Mouse (Mus musculus) bone marrow macrophage, adult 2 months (primary cell): ENCODE data around the gene Foxa1. TPM values are rescaled to one million over a fixed set of nuclear protein-coding genes. Genes with fewer than 3 reads are reported as not detected.

ENCODE experiments used
- H3K27ac ChIP-seq: 2 replicates; pipeline ENCODE4 v1.5.1; 2012; ENCODE audit warnings: low read depth, low read length; ENCODE audit not compliant: insufficient read depth
- H3K4me1 ChIP-seq: 2 replicates; pipeline ENCODE4 v1.6.1; 2012; ENCODE audit warnings: low read length; ENCODE audit not compliant: control insufficient read depth, insufficient read depth
- H3K4me3 ChIP-seq: 2 replicates; pipeline ENCODE4 v1.5.1; 2012; ENCODE audit warnings: mild to moderate bottlenecking, low read length, moderate library complexity; ENCODE audit not compliant: insufficient read depth
- CTCF ChIP-seq: IDR thresholded peaks from 2 replicates; pipeline ENCODE4 v1.5.1; 2012; ENCODE audit warnings: low read depth, mild to moderate bottlenecking, low read length, moderate library complexity
- POLR2A ChIP-seq: IDR thresholded peaks from 2 replicates; pipeline ENCODE4 v1.6.1; 2012; ENCODE audit warnings: mild to moderate bottlenecking, low read depth, low read length, borderline replicate concordance
- polyA plus RNA-seq: library from polyadenylated mRNA; stranded (reverse); fragments of >200 nt; gene quantifications from 2 replicates; pipeline ENCODE4 v1.2.4, GENCODE M21; 2012; ENCODE audit not compliant: missing spikeins, insufficient read depth, insufficient read length

The Foxa1 gene
- not detected in 2 replicates for polyA plus RNA-seq

DNA sequence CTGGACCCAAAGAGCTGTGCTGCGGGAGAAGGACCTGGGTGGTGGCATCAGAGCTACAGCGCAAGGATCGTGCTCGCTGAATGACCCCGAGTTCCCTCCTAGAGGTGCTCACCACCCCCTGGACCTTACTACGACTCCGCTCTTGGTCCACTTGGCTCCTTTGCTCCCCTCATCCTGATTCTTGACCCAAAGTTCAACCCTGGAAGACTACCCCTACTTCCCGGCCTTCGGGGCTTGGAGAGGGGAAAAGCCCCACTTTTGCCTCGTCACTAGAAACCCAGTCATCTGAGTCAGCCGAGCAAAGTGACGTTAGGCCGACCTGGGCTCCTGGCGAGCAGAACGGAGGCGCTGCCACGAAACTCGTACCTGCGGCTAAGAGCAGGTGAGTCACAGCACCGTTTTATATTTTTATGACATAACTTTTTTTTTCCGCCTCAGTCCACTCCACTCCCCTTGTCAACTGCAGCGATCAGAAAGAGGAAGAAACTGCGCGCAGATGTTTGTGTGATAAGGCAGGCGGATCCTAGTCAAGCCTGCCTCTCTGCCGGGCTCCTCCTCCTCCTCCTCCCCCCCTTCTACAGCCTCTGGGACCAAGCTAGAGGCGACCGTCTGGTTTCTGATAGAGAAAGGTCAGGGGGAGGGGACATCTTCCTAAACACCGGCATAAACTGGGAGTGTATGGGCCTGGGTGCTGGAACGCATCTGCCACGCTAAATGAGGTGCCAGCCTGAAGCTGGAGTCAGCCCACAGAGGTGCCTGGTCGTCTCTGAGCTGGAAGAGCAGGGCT, at the start of gene Foxa1:
Foxa1 (minus strand) TSS at position 502 of the 787 bp plus-strand sequence.
- Histone ChIP-seq H3K27ac (no peak within 1 kb of the TSS), H3K4me3 (peak within 1 kb of the TSS; percentile 50), H3K4me1 (peaks cover 7% of the 10 kb centered on the region)
- TF ChIP-seq POLR2A (no peak), CTCF (0 out of 2 replicates have a peak, but pooled peaks have one; percentile 15)

DNA sequence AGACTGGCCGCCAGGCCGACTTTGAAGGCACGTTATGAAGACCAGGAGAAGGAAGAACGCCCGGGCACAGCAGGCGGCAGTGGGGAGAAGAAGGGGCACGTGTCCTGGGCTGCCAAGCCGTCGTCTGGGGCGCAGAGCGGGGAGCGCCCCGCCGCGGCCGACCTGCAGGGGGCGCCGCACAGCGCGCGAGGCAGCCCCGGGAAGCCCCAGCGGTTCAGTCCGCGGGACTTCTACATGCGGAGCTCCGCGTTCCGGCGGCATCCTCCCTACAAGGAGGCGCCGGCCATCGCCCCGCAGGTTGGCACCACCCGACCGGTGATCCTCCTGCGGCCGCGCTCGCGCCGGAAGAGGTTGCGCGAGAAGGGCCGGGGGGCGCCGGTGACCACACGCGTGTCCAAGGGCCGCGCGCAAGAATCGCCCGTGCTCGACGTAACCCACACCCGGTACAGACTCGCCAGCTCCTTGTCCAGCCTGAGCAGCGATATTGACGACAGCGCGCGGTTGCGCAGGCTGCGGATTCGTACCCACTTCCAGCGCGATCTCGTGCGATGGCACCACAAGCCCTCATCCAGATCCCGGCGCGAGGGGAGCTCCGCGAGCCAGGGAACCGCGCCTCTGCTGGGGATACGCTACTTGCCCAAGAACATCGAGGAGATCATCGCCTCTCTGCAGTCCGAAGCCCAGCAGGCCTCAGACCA, 29.4 kb upstream of the Foxa1 start:
- TF ChIP-seq CTCF: no peak
- Histone ChIP-seq H3K4me3 (no peak overlapping the region), H3K27ac (no peak overlapping the region), H3K4me1 (no peaks in the 10 kb centered on the region)

DNA sequence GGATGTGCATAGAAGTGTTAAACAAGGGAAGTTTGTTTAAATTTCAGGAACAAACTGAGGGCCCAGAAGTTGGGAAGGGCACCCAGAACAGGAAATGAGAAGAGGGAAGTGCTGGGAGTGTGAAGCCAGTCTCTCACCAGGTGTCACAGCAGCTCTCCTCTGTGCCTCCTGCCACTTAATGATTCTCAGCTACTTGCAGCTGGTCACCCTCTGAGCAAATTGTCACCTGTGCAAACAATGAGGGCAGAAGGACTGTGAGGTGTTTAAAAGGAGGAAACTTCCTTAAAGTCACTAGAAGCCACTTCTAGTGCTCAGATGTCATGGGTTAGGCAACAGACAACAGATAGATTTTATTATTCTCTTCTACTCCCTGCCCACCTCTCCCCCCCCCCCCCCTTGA, 25.7 kb upstream of the Foxa1 start:
- TF ChIP-seq CTCF (no peak), POLR2A (no peak)
- no peaks in the 10 kb centered on the region for H3K4me1 ChIP-seq
- H3K4me3 ChIP-seq: no peak overlapping the region
- H3K27ac ChIP-seq: no peak overlapping the region

DNA sequence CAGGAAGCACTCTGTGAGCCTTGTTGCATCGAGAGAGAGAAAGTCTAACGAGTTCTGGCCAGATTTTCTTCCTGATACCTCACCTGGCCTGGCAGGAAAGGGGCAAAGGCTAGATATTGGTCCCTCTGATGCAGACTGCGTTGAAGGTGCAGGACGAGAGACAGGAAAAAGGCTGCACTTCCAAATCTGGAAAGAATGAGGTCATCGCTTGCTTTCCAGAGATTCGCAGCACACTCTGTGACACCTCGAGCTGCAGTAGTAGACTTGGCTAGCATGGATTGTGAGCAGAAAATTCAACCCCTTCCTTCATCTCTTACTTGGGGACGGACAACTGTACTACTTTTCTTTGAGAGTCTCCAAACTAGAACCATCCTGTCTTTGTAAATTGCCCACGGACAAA, 25.1 kb upstream of the Foxa1 start:
- H3K4me3 ChIP-seq: no peak overlapping the region
- no peaks in the 10 kb centered on the region for H3K4me1 ChIP-seq
- no peak overlapping the region for H3K27ac ChIP-seq
- TF ChIP-seq CTCF (no peak), POLR2A (no peak)

DNA sequence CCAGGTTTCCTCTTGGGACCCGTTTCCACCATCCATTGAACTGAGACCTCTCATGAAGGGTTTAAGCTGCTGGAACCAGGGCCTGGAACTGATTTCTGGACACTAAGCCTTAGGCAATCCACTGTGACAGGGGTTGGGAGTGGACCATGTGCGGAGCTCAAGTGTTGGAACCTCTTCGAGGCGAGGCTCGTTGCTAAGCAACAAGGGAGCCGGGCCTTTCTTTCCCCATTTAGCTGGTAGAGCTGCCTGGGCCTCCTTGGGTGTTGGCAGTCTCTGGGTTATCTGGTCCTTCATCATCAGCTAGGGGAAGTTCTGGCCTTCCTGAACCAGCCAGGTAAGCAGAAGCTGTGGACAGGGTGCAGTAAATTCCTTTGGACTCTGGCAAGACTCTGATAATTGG, 17.2 kb upstream of the Foxa1 start, which contains the start of gene Ttc6:
Ttc6 (plus strand) TSS at position 205 of the 400 bp plus-strand sequence.
- H3K27ac ChIP-seq: no peak within 1 kb of the TSS
- H3K4me1 ChIP-seq: no peaks in the 10 kb centered on the region
- no peak for TF ChIP-seq POLR2A
- no peak for TF ChIP-seq CTCF
- no peak within 1 kb of the TSS for H3K4me3 ChIP-seq

DNA sequence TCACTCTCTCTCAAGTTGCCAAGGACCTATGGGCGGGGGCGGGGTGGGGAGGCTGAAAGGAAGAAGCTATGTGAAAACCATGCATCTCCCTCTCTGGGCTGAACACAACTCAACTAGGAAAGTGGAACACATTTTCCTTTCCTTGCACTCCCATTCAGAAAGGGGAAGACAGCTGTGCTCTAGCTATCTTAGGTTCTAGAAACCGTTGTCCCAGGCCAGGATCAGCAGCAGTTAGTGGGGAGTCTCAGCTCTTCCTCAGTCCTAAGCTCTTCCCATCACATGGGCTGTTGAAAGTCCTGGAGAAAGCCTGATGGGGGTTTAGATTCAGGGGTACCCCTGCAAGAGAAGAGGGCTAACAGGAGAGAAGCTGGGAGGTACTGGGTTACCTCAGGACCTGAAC, 7.4 kb upstream of the Foxa1 start:
- Histone ChIP-seq H3K27ac (no peak overlapping the region), H3K4me1 (no peaks in the 10 kb centered on the region), H3K4me3 (no peak overlapping the region)
- TF ChIP-seq POLR2A: no peak

DNA sequence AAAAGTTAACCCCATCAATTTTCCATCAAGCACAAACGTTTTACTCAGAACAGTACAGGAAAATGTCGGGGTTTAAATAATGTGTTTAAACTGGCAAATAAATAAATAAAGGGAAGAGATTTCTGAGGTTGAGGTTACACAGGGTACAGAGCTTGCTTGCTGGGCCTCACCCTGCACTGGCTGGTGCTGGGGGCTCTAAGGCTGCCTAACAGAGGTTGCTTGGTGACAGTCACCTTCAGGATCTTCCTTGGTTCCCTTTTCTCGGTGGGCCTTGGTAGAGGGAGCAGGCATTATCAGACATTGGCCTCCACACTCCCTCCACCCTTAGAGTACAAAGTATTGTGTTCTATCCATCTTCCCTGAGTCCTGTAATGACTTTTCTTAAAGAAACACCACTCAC, 5.6 kb upstream of the Foxa1 start:
- Histone ChIP-seq H3K4me1 (0 out of 2 replicates have a peak, but pooled peaks cover 4% of the 10 kb centered on the region), H3K27ac (no peak overlapping the region), H3K4me3 (no peak overlapping the region)
- TF ChIP-seq POLR2A (no peak), CTCF (no peak)

DNA sequence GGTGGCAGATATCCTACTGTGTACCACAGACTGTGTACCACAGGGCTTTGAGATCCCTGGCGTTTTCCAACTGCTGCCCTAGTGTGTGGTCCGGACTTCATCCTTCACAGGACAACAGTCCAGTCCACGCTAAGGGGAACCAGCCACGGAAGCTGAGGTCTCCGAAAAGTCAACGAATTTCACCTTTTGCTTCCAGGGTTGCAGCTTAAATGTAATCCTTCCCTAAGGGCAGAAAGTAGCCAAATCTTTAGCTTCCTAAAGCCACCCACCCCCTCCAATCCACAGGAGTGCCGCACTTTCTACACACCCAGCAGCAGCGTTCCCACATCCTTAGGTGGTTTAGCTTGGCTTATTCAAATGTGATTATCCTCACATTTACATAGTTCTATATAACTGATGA, 4.2 kb upstream of the Foxa1 start:
- no peak overlapping the region for H3K4me3 ChIP-seq
- no peak for TF ChIP-seq CTCF
- no peak for TF ChIP-seq POLR2A
- no peak overlapping the region for H3K27ac ChIP-seq
- peaks cover 7% of the 10 kb centered on the region for H3K4me1 ChIP-seq

DNA sequence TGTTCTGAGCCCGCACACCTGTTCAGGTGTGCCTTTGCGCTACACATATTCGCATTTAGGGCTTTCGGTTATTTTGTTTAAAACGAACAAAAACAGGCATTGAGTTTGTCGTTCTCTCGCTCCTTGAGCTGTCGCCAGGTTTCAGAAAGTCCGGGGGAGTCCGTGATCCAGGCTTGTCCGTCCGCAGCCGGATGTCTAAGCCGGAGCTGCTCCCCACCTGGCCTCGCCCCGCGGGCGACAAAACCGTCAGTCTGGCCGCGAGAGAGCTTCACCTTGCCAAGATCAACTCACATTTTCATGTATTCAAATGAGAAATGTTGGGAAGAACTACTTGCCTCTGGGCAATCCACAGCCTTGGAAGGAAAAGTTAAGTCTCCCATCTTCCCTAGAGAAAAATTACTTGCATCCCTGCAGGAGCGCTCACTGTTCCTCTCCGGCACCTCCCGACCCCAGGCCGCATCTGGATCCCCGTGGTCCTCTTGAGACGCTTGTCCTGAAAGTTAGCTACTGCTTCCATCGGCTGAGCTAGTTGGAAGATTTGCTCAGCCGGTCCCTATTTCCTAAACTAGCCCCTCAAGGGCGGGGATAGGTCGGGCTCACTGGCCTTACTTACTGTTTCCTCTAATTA, 3.6 kb upstream of the Foxa1 start:
- no peak overlapping the region for H3K4me3 ChIP-seq
- TF ChIP-seq POLR2A (no peak), CTCF (no peak)
- no peak overlapping the region for H3K27ac ChIP-seq
- H3K4me1 ChIP-seq: peaks cover 7% of the 10 kb centered on the region
